Mouse (Mus musculus) lung, postnatal 0 days (tissue): ENCODE results near the gene Rsl24d1. TPM values are rescaled to one million over a fixed set of nuclear protein-coding genes. Genes with fewer than 3 reads are reported as not detected.

Experiments used
- ATAC-seq: fragments of 200-750 bp; cut with Nextera tagmentation; 2 replicates; pipeline ENCODE4 v1.8.0; 2017; ENCODE audit warnings: moderate library complexity
- DNase-seq: peaks from one replicate; pipeline ENCODE4 v3.0.0-alpha.2; 2016; ENCODE audit warnings: low spot score
- H3K27ac ChIP-seq: fragments of 300-500 bp; sonication (generic); 2 replicates; pipeline ENCODE4 v1.5.1; 2014; ENCODE audit warnings: antibody characterized with exemption, mild to moderate bottlenecking, low read length, mixed read lengths
- H3K27me3 ChIP-seq: fragments of 300-500 bp; sonication (generic); replicated peaks from 2 replicates; pipeline ENCODE4 v1.6.1; 2014; ENCODE audit warnings: low read length, mixed read lengths; ENCODE audit not compliant: insufficient read depth
- H3K36me3 ChIP-seq: fragments of 300-500 bp; sonication (generic); 2 replicates; pipeline ENCODE4 v1.6.1; 2014; ENCODE audit warnings: low read length, mixed read lengths; ENCODE audit not compliant: insufficient read depth
- H3K4me1 ChIP-seq: fragments of 300-500 bp; sonication (generic); 2 replicates; pipeline ENCODE4 v1.6.1; 2014; ENCODE audit warnings: antibody characterized with exemption, low read depth, low read length, mixed read lengths; ENCODE audit not compliant: insufficient read depth
- H3K4me2 ChIP-seq: fragments of 300-500 bp; sonication (generic); replicated peaks from 2 replicates; pipeline ENCODE4 v1.6.1; 2014; ENCODE audit warnings: low read depth, mild to moderate bottlenecking, low read length, moderate library complexity, mixed read lengths
- H3K4me3 ChIP-seq: fragments of 300-500 bp; sonication (generic); 2 replicates; pipeline ENCODE4 v1.5.1; 2014; ENCODE audit warnings: low read depth, low read length
- H3K9ac ChIP-seq: fragments of 300-500 bp; sonication (generic); replicated peaks from 2 replicates; pipeline ENCODE4 v1.6.1; 2014; ENCODE audit warnings: low read depth, mild to moderate bottlenecking
- H3K9me3 ChIP-seq: fragments of 300-500 bp; sonication (generic); 2 replicates; pipeline ENCODE4 v1.6.1; 2016; ENCODE audit warnings: low read length, mixed read lengths
- CTCF ChIP-seq: IDR thresholded peaks from 2 replicates; pipeline ENCODE4 v1.5.1; 2016; ENCODE audit warnings: antibody characterized with exemption, mild to moderate bottlenecking
- EP300 ChIP-seq: IDR thresholded peaks from 2 replicates; pipeline ENCODE4 v1.6.1; 2016; ENCODE audit warnings: antibody characterized with exemption, mild to moderate bottlenecking, control low read depth
- WGBS: fragments of 180-500 bp; shearing (Covaris S2); extraction: QIAGEN DNeasy Blood & Tissue Kit; methylation state at CpG from one replicate; pipeline ENCODE4 v1.1.7; 2014; 5-methylcytosine and 5-hydroxymethylcytosine counted together
- polyA plus RNA-seq: library from polyadenylated mRNA; unstranded; fragments of >200 nt; fragmentation: Nextera tagmentation; extraction: Ambion mirVana; gene quantifications from 2 replicates; pipeline ENCODE4 v1.2.1, GENCODE M21; 2015

Rsl24d1 gene
- polyA plus RNA-seq, 1 experiment from 2014 or later: 58.8 TPM

DNA sequence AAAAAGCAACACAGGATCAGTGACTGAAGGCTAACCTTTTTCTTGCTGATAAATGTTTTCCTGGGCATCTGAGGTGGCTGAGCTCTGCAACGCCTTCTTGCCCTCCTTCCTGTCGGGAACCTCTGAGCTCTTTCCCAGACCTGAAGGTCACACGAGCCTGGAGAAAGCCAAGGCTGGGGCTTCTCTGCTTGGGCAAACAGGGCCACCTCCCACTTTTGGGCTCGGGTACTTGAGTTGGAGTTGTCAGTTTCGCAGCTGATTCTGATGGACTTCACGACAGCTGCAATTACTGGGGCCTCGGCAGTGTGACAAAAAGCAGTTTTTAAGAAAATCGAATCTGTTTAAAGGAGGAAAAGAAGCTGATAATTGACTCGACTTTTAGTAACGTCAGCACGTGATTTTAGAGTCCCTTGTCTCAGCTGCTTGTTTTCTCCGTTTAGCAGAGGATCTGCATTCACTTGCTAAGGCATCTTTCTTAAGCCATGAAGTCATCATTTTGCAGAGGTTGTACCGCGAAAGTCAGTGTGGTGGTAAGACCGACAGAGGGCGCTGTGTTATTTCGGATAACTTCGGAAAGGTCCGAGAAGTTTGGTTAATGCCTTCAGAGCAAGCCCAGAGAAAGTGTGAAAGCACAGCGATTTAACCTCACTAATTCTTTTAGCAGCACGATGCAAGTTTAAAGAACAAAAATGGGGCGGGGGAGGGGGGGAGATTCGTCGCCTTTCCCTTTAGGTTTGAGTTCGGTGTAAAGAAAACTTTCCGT, 49.5 kb downstream of the Rsl24d1 start:
- Histone ChIP-seq H3K9ac (no peak overlapping the region), H3K4me3 (peak overlapping the region; percentile 22; the same call in 1 of the 2 replicates)

GRCm38 (mm10) chr9:73165631-73166030, 52.4 kb downstream of the Rsl24d1 start:
- DNase-seq (no peak), ATAC-seq (no peak)
- Histone ChIP-seq H3K36me3 (no peaks in the 10 kb centered on the region), H3K9ac (no peak overlapping the region), H3K4me1 (no peaks in the 10 kb centered on the region), H3K9me3 (no peaks in the 10 kb centered on the region), H3K4me2 (no peak overlapping the region), H3K27me3 (no peaks in the 10 kb centered on the region), H3K27ac (no peak overlapping the region), H3K4me3 (no peak overlapping the region)
- TF ChIP-seq EP300 (no peak), CTCF (no peak)
- 90% methylated on average over 4 of the region's 4 CpGs for WGBS

More for the DNA sequence above, 49.5 kb downstream of the Rsl24d1 start:
- no peaks in the 10 kb centered on the region for H3K27me3 ChIP-seq
- peak overlapping the region; percentile 51 for H3K4me2 ChIP-seq
- WGBS: 15% methylated on average over 26 of the region's 26 CpGs
- no peaks in the 10 kb centered on the region for H3K9me3 ChIP-seq
- H3K4me1 ChIP-seq: no peaks in the 10 kb centered on the region
- H3K27ac ChIP-seq: no peak overlapping the region
- ATAC-seq (peak; percentile 30; the same call in 1 of the 2 replicates), DNase-seq (peak; percentile 81)
- TF ChIP-seq EP300 (no peak), CTCF (peak; percentile 93)
- H3K36me3 ChIP-seq: no peaks in the 10 kb centered on the region

Other genes starting within 250 kb of the Rsl24d1 start
- gene Pygo1, start 187.8 kb upstream of the Rsl24d1 start, polyA plus RNA-seq: 1.8 TPM in 2 replicates
- 2.4 and 3.4 TPM in 2 replicates for gene Dyx1c1, start 154.6 kb upstream of the Rsl24d1 start, polyA plus RNA-seq
- not detected in 2 replicates for gene Gm44503, start 154.6 kb upstream of the Rsl24d1 start, polyA plus RNA-seq
- 31.2 and 38.3 TPM in 2 replicates for gene Ccpg1os, start 128.0 kb upstream of the Rsl24d1 start, polyA plus RNA-seq
- gene Ccpg1, start 128.0 kb upstream of the Rsl24d1 start, polyA plus RNA-seq: 56.0 and 62.6 TPM in 2 replicates
- gene Pigb, start 73.0 kb upstream of the Rsl24d1 start, polyA plus RNA-seq: 5.5 and 6.5 TPM in 2 replicates
- 41.6 and 48.7 TPM in 2 replicates for gene Rab27a, start 68.6 kb upstream of the Rsl24d1 start, polyA plus RNA-seq
- gene Khdc3, start 11.6 kb upstream of the Rsl24d1 start, polyA plus RNA-seq: 0.12 and 0.14 TPM in 2 replicates
- gene Gm20509, start 11.0 kb upstream of the Rsl24d1 start, polyA plus RNA-seq: not detected in 2 replicates